In the genomic region with DNA sequence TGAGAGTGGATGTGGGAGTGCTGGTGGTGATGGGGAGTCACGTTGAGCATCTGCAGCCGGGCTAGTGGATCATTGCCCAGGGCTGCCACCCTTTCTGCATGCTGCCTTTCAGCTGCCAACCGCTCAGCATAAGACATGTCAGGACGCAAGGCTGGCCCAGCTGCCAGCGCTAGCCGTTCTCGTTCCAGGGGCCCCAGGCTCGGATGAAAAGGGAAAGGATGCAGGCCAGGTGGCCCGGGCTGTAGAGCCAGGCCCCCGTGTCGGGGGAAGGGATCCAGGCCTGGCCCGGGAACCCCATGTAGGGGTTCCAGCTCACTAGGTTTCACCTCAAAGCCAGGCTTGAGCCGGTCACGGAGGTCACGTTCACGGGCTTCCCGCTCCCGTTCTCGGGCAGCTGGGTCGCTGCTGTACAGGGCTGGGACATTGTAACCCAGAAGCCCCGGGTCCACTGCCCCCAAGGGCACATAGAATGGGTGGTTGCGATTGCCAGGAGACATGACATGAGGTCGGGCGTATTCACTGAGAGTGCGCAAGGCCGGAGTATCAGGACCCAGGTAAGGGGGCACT, we compare ENCODE assay signal across 7 mouse cellular contexts. TPM values are rescaled to one million over a fixed set of nuclear protein-coding genes. Genes with fewer than 3 reads are reported as not detected.
DNase-seq lines count a peak whose midpoint lies in the region; ATAC-seq lines count a peak whose summit lies in the region.

No protein-coding gene starts in this region.

- no peak for DNase-seq in lung, postnatal 10 days
- DNase-seq in cerebellum, postnatal 10 days = peak; percentile 63 to 66
- no peak for DNase-seq in hindbrain, embryonic 14.5 days (ENCODE audit: low spot score)
- DNase-seq in midbrain, embryonic 11.5 days (ENCODE audit: low spot score, missing footprints) = no peak
- no peak for DNase-seq in MN1 (ENCODE audit: low spot score)
- DNase-seq in embryo, embryonic 10 days (ENCODE audit: low spot score) = no peak

- peak overlapping the region; percentile 84 for H3K9ac ChIP-seq in lung, embryonic 16.5 days (ENCODE audit: low read length)
- H3K9ac ChIP-seq in hindbrain, embryonic 14.5 days = peak overlapping the region; percentile 29; the same call in 1 of the 2 replicates
- H3K9ac ChIP-seq in midbrain, embryonic 11.5 days (ENCODE audit: low read length) = peak overlapping the region; percentile 86

- ATAC-seq in lung, embryonic 16.5 days (ENCODE audit: low read depth) = no peak
- no peak for ATAC-seq in hindbrain, embryonic 14.5 days (ENCODE audit: low FRiP score)
- no peak; the same call in 1 of the 2 replicates for ATAC-seq in midbrain, embryonic 11.5 days (ENCODE audit: low FRiP score)

- 74% methylated on average over 26 of the region's 26 CpGs for WGBS in lung, embryonic 16.5 days
- WGBS in hindbrain, embryonic 14.5 days = 71% methylated on average over 26 of the region's 26 CpGs
- 72% methylated on average over 26 of the region's 26 CpGs for WGBS in midbrain, embryonic 11.5 days

- H3K27me3 ChIP-seq in lung, embryonic 16.5 days (ENCODE audit: control insufficient read depth, insufficient read depth, low read depth, low read length) = no peaks in the 10 kb centered on the region
- H3K27me3 ChIP-seq in hindbrain, embryonic 14.5 days (ENCODE audit: control insufficient read depth, insufficient read depth, low read length) = no peaks in the 10 kb centered on the region
- H3K27me3 ChIP-seq in midbrain, embryonic 11.5 days (ENCODE audit: control insufficient read depth, insufficient read depth, low read length) = no peaks in the 10 kb centered on the region

- peaks cover 26% of the 10 kb centered on the region for H3K4me1 ChIP-seq in lung, embryonic 16.5 days (replicated peaks; ENCODE audit: control insufficient read depth, insufficient read depth, low read length)
- peaks cover 23% of the 10 kb centered on the region for H3K4me1 ChIP-seq in hindbrain, embryonic 14.5 days (replicated peaks; ENCODE audit: control insufficient read depth, insufficient read depth, low read length)
- peaks cover 26% of the 10 kb centered on the region for H3K4me1 ChIP-seq in midbrain, embryonic 11.5 days (ENCODE audit: control insufficient read depth, insufficient read depth, low read length)

- no peaks in the 10 kb centered on the region for H3K9me3 ChIP-seq in lung, embryonic 16.5 days (ENCODE audit: control insufficient read depth, low read length)
- no peaks in the 10 kb centered on the region for H3K9me3 ChIP-seq in hindbrain, embryonic 14.5 days (ENCODE audit: control insufficient read depth, low read length)
- no peaks in the 10 kb centered on the region for H3K9me3 ChIP-seq in midbrain, embryonic 11.5 days (ENCODE audit: control insufficient read depth, low read length)

- peaks cover 32% of the 10 kb centered on the region for H3K36me3 ChIP-seq in lung, embryonic 16.5 days (ENCODE audit: control insufficient read depth, insufficient read depth, low read length)
- H3K36me3 ChIP-seq in hindbrain, embryonic 14.5 days (replicated peaks; ENCODE audit: control insufficient read depth, insufficient read depth) = peaks cover 65% of the 10 kb centered on the region
- H3K36me3 ChIP-seq in midbrain, embryonic 11.5 days (ENCODE audit: control insufficient read depth, insufficient read depth, low read length) = peaks cover 20% of the 10 kb centered on the region

- peak overlapping the region; percentile 58 for H3K4me3 ChIP-seq in lung, embryonic 16.5 days (ENCODE audit: low read length)
- H3K4me3 ChIP-seq in hindbrain, embryonic 14.5 days (replicated peaks; ENCODE audit: low read length) = 0 out of 2 replicates have a peak overlapping the region, but pooled peaks have one; percentile 40
- H3K4me3 ChIP-seq in midbrain, embryonic 11.5 days (ENCODE audit: low read depth, low read length) = peak overlapping the region; percentile 57; the same call in 1 of the 2 replicates

- H3K4me2 ChIP-seq in lung, embryonic 16.5 days (ENCODE audit: low read depth, low read length) = peak overlapping the region; percentile 97
- H3K4me2 ChIP-seq in hindbrain, embryonic 14.5 days (replicated peaks) = peak overlapping the region; percentile 94
- peak overlapping the region; percentile 98 for H3K4me2 ChIP-seq in midbrain, embryonic 11.5 days

- peak overlapping the region; percentile 58 for H3K27ac ChIP-seq in lung, embryonic 16.5 days (ENCODE audit: low read length)
- H3K27ac ChIP-seq in hindbrain, embryonic 14.5 days = peak overlapping the region; percentile 90
- peak overlapping the region; percentile 44; the same call in 1 of the 2 replicates for H3K27ac ChIP-seq in midbrain, embryonic 11.5 days (ENCODE audit: low read depth, low read length)

RNA-seq across cellular contexts. Expression of gene Grcc10, which starts 3.7 kb away (rescaled TPM):
- 430 and 446 TPM in 2 replicates for polyA plus RNA-seq in lung, embryonic 16.5 days (2015; fragmentation: Nextera tagmentation; extraction: Ambion mirVana)
- polyA plus RNA-seq in hindbrain, embryonic 14.5 days (2014; fragmentation: Nextera tagmentation; extraction: Ambion mirVana) = 616 and 701 TPM in 2 replicates
- 532 and 550 TPM in 2 replicates for polyA plus RNA-seq in midbrain, embryonic 11.5 days (2014; fragmentation: Nextera tagmentation; extraction: Ambion mirVana)

RNA-seq across cellular contexts. Expression of gene Ptpn6, which starts 6.3 kb away (rescaled TPM):
- polyA plus RNA-seq in lung, embryonic 16.5 days (2015; fragmentation: Nextera tagmentation; extraction: Ambion mirVana) = 21.3 and 27.3 TPM in 2 replicates
- 3.5 and 4.3 TPM in 2 replicates for polyA plus RNA-seq in hindbrain, embryonic 14.5 days (2014; fragmentation: Nextera tagmentation; extraction: Ambion mirVana)
- 5.1 and 6.3 TPM in 2 replicates for polyA plus RNA-seq in midbrain, embryonic 11.5 days (2014; fragmentation: Nextera tagmentation; extraction: Ambion mirVana)

RNA-seq across cellular contexts. Expression of gene Gm45234, which starts 11.0 kb away (rescaled TPM):
- polyA plus RNA-seq in lung, embryonic 16.5 days (2015; fragmentation: Nextera tagmentation; extraction: Ambion mirVana) = not detected in 2 replicates
- not detected in 2 replicates for polyA plus RNA-seq in hindbrain, embryonic 14.5 days (2014; fragmentation: Nextera tagmentation; extraction: Ambion mirVana)
- polyA plus RNA-seq in midbrain, embryonic 11.5 days (2014; fragmentation: Nextera tagmentation; extraction: Ambion mirVana) = not detected in 2 replicates

RNA-seq across cellular contexts. Expression of gene Atn1, which starts 11.5 kb away (rescaled TPM):
- polyA plus RNA-seq in lung, embryonic 16.5 days (2015; fragmentation: Nextera tagmentation; extraction: Ambion mirVana) = 14.0 and 14.7 TPM in 2 replicates
- polyA plus RNA-seq in hindbrain, embryonic 14.5 days (2014; fragmentation: Nextera tagmentation; extraction: Ambion mirVana) = 25.9 and 26.0 TPM in 2 replicates
- polyA plus RNA-seq in midbrain, embryonic 11.5 days (2014; fragmentation: Nextera tagmentation; extraction: Ambion mirVana) = 8.2 and 8.4 TPM in 2 replicates

RNA-seq across cellular contexts. Expression of gene Eno2, which starts 24.6 kb away (rescaled TPM):
- polyA plus RNA-seq in lung, embryonic 16.5 days (2015; fragmentation: Nextera tagmentation; extraction: Ambion mirVana) = 3.5 and 4.7 TPM in 2 replicates
- polyA plus RNA-seq in hindbrain, embryonic 14.5 days (2014; fragmentation: Nextera tagmentation; extraction: Ambion mirVana) = 142 and 174 TPM in 2 replicates
- 4.5 and 6.6 TPM in 2 replicates for polyA plus RNA-seq in midbrain, embryonic 11.5 days (2014; fragmentation: Nextera tagmentation; extraction: Ambion mirVana)

Comparison
In these comparisons a context has a peak if more than half of its experiments do, and no peak if none do; other contexts are left out.
1. H3K9ac ChIP-seq: peak in every context shown above with its lines; median percentile 86 in midbrain, embryonic 11.5 days; 84 in lung, embryonic 16.5 days; 29 in hindbrain, embryonic 14.5 days.
2. DNase-seq: peak in cerebellum, postnatal 10 days (2 of 2); none in lung, postnatal 10 days (single experiment), hindbrain, embryonic 14.5 days (single experiment), midbrain, embryonic 11.5 days (single experiment), MN1 (single experiment) and embryo, embryonic 10 days (single experiment).
3. Peak in every context shown above with its lines, with median percentiles within 50 percentile points of each other: H3K27ac ChIP-seq, H3K4me2 ChIP-seq and H3K4me3 ChIP-seq.